Mouse (Mus musculus) bone marrow macrophage, adult 2 months (primary cell): ENCODE measurements around the gene Cfap61. TPM values are rescaled to one million over a fixed set of nuclear protein-coding genes. Genes with fewer than 3 reads are reported as not detected.

Source experiments
- H3K27ac ChIP-seq: 2 replicates; pipeline ENCODE4 v1.5.1; 2012; ENCODE audit warnings: low read depth, low read length; ENCODE audit not compliant: insufficient read depth
- H3K4me1 ChIP-seq: 2 replicates; pipeline ENCODE4 v1.6.1; 2012; ENCODE audit warnings: low read length; ENCODE audit not compliant: control insufficient read depth, insufficient read depth
- H3K4me3 ChIP-seq: 2 replicates; pipeline ENCODE4 v1.5.1; 2012; ENCODE audit warnings: mild to moderate bottlenecking, low read length, moderate library complexity; ENCODE audit not compliant: insufficient read depth
- CTCF ChIP-seq: IDR thresholded peaks from 2 replicates; pipeline ENCODE4 v1.5.1; 2012; ENCODE audit warnings: low read depth, mild to moderate bottlenecking, low read length, moderate library complexity
- POLR2A ChIP-seq: IDR thresholded peaks from 2 replicates; pipeline ENCODE4 v1.6.1; 2012; ENCODE audit warnings: mild to moderate bottlenecking, low read depth, low read length, borderline replicate concordance
- polyA plus RNA-seq: library from polyadenylated mRNA; stranded (reverse); fragments of >200 nt; gene quantifications from 2 replicates; pipeline ENCODE4 v1.2.4, GENCODE M21; 2012; ENCODE audit not compliant: missing spikeins, insufficient read depth, insufficient read length

The Cfap61 gene
- polyA plus RNA-seq, 1 experiment, result not detected

DNA sequence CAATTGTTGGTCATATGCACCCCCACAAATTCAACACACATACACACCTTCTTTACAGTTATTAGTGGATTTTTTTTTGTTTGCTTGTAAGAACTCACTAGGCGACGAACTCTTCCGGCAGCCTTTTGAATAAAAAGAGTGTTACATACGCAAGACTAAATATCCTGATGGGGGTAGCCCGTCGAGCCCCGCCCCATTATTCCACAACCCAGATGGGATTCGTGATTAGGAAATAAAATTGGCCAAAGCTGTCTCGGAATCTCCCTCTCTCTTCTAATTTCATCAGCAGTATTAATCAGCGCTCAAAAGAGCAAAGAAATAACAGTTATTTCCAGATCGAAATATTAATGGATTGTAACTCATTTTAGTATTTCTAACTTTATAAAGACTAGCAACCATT is 285.2 kb downstream of the Cfap61 start:
- Histone ChIP-seq H3K4me3 (no peak overlapping the region), H3K27ac (no peak overlapping the region), H3K4me1 (no peaks in the 10 kb centered on the region)
- TF ChIP-seq CTCF (no peak), POLR2A (no peak)

DNA sequence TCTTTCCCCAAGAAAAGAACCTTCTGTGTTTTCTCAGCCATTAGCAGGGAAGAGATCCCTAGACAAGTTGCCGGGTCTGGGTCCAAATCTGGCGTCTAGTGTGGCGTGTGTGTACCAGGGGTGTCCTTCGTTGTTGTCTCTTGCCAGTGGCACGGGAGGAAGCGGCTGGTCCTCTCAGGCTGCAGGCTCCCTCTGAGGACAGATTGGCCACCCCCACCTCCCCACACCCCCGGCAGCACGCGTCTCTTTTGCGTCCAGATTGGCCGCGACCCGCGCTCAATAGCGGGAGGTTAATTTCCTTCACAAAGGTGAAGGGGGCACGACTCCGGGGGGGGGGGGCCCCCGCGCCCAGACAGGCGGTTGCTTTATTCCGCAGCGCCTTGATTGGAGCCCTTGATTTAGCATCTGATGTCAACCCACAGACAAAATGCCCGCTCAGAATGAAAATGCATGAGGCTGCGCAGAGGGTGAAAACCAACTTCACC is 286.0 kb downstream of the Cfap61 start:
- no peak overlapping the region for H3K4me3 ChIP-seq
- H3K27ac ChIP-seq, result no peak overlapping the region
- H3K4me1 ChIP-seq, result no peaks in the 10 kb centered on the region
- no peak for TF ChIP-seq CTCF
- no peak for TF ChIP-seq POLR2A

DNA sequence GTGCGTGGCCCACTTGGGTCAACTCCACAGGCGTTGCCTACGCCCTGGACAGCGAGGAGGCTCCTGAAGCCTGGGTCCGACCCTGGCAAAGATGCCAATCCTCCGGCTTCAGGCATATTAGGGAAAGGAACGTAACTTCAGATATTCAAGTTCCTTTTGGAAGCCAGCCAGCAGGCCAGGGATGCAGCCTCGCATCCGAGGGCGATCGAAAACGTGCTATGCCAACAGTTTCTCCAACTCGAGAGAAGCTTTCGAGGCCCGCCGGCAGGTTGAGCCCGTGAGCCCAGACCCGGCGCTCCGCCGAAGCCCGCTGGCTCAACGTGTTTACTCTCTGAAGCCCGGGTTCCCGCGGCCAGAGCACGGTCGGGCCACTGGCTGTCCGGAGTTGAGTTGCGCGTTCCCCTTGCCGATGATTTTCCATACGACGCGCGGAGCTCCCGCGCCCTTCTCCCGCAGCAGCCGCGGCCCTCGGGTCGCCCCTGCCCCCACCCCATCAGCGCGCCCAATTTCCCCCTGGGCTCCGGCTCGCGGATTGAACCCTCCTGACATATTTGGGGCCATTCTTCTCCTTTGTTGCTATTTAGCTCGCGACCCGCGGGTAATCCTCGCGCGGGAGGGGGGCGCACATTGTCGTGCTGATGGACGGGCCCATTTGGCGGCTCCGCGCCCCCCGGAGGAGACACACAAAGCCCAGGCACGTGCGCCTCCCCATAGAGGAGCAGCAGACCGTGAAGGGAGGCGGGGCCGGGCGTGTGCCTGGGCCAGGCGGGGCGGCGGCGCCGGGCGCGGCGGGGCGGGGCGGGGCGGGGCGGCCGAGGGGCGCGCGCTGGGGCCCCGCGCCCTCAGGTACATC is 286.7 kb downstream of the Cfap61 start, which contains the start of gene Insm1:
Gene Insm1 (plus strand): TSS at position 846 of the 853 bp plus-strand sequence.
- Histone ChIP-seq H3K4me3 (peak within 1 kb of the TSS; percentile 52), H3K27ac (no peak within 1 kb of the TSS), H3K4me1 (no peaks in the 10 kb centered on the region)
- TF ChIP-seq POLR2A (no peak), CTCF (no peak)

DNA sequence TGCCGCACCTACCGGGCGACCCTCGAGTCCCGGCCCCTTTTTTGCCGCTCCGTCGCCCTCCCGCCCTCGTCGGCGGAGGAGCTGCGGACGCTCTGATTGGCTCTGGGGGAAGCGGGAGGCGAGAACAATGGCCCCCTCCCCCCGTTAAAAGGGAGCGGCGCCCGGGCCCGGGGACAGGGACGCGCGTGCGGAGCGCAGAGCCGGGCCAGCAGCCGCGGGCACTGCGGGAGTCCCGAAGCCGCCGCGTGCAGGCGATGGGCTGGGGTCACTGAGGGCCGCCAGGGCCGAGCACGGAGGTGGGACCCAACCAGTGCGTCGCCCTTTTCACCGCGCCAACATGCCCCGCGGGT is 287.3 kb downstream of the Cfap61 start:
- H3K4me3 ChIP-seq, result peak overlapping the region; percentile 52
- H3K4me1 ChIP-seq, result no peaks in the 10 kb centered on the region

DNA sequence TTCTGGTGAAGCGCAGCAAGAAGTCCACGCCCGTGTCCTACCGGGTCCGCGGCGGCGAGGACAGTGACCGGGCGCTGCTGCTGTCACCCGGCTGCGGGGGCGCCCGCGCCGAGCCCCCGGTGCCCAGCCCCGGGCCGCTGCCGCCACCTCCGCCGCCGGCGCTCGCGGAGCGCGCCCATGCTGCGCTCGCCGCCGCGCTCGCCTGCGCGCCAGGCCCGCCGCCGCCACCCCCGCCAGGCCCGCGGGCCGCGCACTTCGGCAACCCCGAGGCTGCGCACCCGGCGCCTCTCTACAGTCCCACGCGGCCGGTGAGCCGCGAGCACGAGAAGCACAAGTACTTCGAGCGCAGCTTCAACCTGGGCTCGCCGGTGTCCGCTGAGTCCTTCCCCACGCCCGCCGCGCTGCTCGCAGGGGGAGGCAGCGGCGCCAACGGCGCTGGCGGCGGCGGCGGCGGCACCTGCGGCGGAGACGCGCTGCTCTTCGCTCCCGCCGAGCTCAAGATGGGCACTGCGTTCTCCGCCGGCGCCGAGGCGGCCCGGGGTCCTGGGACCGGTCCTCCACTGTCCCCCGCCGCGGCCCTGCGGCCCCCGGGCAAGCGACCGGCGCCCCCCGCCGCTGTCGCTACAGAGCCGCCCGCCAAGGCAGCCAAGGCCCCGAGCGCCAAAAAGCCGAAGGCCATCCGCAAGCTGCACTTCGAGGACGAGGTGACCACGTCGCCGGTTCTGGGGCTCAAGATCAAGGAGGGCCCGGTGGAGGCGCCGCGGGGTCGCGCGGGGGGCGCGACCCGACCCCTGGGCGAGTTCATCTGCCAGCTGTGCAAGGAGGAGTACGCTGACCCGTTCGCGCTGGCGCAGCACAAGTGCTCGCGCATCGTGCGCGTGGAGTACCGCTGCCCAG is 287.9 kb downstream of the Cfap61 start:
- no peak overlapping the region for H3K27ac ChIP-seq
- H3K4me3 ChIP-seq, result peak overlapping the region; percentile 52
- TF ChIP-seq POLR2A (no peak), CTCF (no peak)
- H3K4me1 ChIP-seq, result no peaks in the 10 kb centered on the region

More for the DNA sequence above, 287.3 kb downstream of the Cfap61 start:
- H3K27ac ChIP-seq, result no peak overlapping the region
- TF ChIP-seq CTCF (no peak), POLR2A (no peak)

DNA sequence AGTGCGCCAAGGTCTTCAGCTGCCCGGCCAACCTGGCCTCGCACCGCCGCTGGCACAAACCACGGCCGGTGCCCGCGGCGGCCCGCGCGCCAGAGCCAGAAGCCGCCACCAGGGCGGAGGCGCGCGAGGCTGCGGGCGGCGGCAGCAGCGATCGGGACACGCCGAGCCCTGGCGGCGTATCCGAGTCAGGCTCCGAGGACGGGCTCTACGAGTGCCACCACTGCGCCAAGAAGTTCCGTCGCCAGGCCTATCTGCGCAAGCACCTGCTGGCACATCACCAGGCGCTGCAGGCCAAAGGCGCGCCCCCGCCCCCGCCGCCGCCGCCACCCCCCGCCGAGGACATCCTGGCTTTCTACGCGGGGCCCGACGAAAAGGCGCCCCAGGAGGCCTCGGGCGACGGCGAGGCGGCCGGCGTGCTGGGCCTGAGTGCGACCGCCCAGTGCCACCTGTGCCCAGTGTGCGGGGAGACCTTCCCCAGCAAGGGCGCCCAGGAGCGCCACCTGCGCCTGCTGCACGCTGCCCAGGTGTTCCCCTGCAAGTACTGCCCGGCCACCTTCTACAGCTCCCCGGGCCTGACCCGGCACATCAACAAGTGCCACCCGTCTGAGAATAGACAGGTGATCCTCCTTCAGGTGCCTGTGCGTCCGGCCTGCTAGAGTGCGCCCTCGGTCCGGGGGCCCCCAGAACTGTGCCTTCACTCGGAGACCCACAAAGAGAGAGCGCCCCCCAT is 288.8 kb downstream of the Cfap61 start:
- no peaks in the 10 kb centered on the region for H3K4me1 ChIP-seq
- no peak overlapping the region for H3K27ac ChIP-seq
- TF ChIP-seq POLR2A (no peak), CTCF (no peak)
- peak overlapping the region; percentile 52 for H3K4me3 ChIP-seq

DNA sequence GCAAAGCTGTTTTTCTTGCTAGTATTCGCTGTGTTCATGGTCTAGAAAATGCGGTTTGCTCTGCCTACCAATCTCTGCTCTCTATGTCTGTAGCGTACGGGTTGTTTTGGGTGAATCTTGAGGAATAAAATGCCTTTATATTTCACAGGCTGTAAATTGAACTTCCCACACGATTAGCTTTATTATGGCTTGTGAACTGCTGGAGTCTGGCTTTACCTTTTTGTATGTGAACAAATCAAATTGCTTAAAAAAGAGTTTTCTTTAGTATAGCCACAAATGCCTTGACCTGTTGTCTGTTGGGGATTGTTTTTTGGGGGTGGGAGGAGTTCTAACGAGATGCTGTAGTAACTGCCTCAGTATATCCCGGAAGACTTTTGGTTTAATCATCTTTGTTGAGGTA is 289.6 kb downstream of the Cfap61 start:
- Histone ChIP-seq H3K4me1 (no peaks in the 10 kb centered on the region), H3K4me3 (no peak overlapping the region), H3K27ac (no peak overlapping the region)
- TF ChIP-seq CTCF (no peak), POLR2A (no peak)

DNA sequence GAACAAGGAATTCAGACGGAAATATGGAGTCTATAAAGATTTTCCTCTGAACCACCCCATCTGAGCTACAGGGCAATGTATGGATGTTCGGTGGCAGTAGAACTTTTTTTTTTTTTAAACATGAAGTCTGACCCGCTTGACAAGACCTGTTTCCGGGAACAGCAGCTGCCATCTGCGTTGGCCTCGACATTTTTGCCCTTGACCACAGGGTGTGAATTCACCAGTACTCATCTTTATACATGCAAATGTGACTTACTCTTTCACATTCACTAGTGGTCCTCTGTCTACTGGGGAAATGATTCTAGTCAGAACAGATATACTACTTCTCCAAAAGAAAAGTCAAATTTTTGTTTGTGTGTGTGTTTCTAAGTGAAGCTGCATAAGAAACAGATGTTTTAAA is 291.2 kb downstream of the Cfap61 start:
- TF ChIP-seq CTCF (no peak), POLR2A (no peak)
- Histone ChIP-seq H3K4me3 (no peak overlapping the region), H3K27ac (no peak overlapping the region), H3K4me1 (no peaks in the 10 kb centered on the region)

DNA sequence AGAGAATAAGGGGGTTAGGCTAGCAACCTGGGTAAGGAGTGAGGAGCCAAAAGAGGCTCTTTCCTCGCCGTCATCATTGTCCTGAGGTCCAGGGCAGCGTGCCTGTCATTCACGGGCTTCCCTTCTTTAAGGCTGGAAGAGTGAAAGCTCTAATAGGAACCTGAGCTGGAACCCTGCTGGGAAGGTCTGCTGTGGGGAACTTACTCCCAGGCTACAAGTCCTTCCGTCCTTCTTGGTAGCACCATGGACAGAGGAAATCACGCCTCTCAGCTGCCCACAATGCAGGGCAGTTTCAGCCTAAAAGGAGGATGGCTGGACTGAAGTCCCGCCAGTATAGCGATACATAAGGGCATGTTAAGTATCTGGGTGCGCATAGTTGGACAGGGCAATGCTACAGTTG is 291.9 kb downstream of the Cfap61 start:
- H3K4me3 ChIP-seq, result no peak overlapping the region
- H3K27ac ChIP-seq, result no peak overlapping the region
- no peaks in the 10 kb centered on the region for H3K4me1 ChIP-seq
- no peak for TF ChIP-seq POLR2A
- TF ChIP-seq CTCF, result no peak
